Mouse (Mus musculus) liver, adult 2 months (tissue): Measurements from ENCODE around the gene Polr3h.

Source experiments
- CTCF ChIP-seq: fragments of 200-500 bp; IDR thresholded peaks from 2 replicates; pipeline ENCODE4 v1.5.1; 2011; ENCODE audit warnings: low read depth, low read length, control low read depth
- POLR2A ChIP-seq: fragments of 200-500 bp; IDR thresholded peaks from 2 replicates; pipeline ENCODE4 v1.6.1; 2011; ENCODE audit warnings: low read length, control low read depth; ENCODE audit not compliant: insufficient read depth; ENCODE audit errors: extremely low read depth

- TF ChIP-seq CTCF (no peak), POLR2A (peak; percentile 72)
Observed at GRCm38 (mm10) chr15:81845724-81846123, 80.3 kb downstream of the Polr3h start.
